Mouse (Mus musculus): ENCODE measurements around the gene Rbms2. TPM values are rescaled to one million over a fixed set of nuclear protein-coding genes. Genes with fewer than 3 reads are reported as not detected.

The Rbms2 gene
- polyA plus RNA-seq, 2 experiments = 33.8 to 113 TPM

DNA sequence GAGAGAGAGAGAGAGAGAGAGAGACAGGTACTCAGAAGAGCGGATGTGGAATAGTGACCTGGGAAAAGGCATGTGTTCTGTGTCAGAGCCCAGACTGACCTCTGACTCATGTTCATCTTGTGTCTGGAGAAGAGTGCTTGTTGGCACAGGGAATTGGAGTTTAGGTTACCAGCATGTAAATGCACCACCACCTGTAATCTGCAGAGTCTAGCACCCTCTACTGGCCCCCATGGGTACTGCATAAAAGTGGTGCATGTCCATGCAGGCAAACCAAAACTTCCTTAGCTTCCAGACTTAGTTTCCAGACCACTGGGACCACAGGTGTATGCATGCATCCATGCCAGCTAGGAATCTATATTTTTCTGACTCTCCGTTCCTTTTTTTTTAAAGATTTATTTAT lies 5.9 kb upstream of the Rbms2 start:
- ATAC-seq (ENCODE audit: low FRiP score, low read depth) (peak; percentile 48; the same call in 1 of the 2 replicates), DNase-seq (ENCODE audit: low spot score) (peak; percentile 84)
- H3K4me3 ChIP-seq (replicated peaks; ENCODE audit: low read length) = no peak overlapping the region
- H3K36me3 ChIP-seq (ENCODE audit: control insufficient read depth, insufficient read depth, low read length) = no peaks in the 10 kb centered on the region
- no peak overlapping the region for H3K9ac ChIP-seq (ENCODE audit: low read depth, low read length, severe bottlenecking)
- no peak overlapping the region for H3K27ac ChIP-seq (replicated peaks; ENCODE audit: low read depth, low read length)
- no peak for TF ChIP-seq POLR2A (IDR thresholded peaks at IDR 0.05; ENCODE audit: borderline replicate concordance, extremely low read depth, insufficient read depth, insufficient read length)
- H3K4me2 ChIP-seq (replicated peaks; ENCODE audit: low read depth, low read length, severe bottlenecking) = no peak overlapping the region
- no peaks in the 10 kb centered on the region for H3K27me3 ChIP-seq (ENCODE audit: control insufficient read depth, insufficient read depth, low read length)
- H3K9me3 ChIP-seq (ENCODE audit: control insufficient read depth, low read length) = no peaks in the 10 kb centered on the region
- no peaks in the 10 kb centered on the region for H3K4me1 ChIP-seq (ENCODE audit: control insufficient read depth, insufficient read depth, low read length)
- 53% methylated on average over 2 of the region's 2 CpGs for WGBS

DNA sequence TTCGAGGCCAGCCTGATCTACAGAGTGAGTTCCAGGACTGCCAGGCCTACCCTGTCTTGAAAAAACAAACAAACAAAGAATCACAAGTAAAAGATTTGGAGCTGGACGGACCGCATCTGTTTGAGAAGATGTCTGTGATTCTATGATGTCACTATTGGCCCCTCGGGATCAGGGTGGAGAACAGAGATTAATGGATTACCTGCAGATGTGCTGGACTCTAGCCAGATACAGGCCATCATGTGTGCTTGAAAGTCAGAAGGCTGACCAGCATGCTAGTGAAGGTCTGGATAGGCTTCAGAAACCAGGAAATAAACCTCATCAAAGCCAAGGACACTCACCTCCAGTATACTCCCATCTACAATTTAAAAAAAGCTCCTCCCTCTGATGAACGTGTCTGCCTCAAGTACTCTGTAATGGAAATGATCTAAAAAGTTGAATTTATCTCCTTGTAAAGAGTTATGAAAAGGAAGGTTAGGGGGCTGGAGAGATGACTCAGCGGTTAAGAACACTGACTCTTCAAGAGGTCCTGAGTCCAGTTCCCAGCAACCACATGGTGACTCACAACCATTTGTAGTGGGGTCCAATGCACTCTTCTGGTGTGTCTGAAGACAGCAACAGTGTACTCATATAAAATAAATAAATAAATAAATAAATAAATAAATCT lies 5.3 kb upstream of the Rbms2 start:
- DNase-seq (ENCODE audit: low spot score) (peak; percentile 42), ATAC-seq (ENCODE audit: low FRiP score, low read depth) (no peak)
- TF ChIP-seq POLR2A (IDR thresholded peaks at IDR 0.05; ENCODE audit: borderline replicate concordance, extremely low read depth, insufficient read depth, insufficient read length) = no peak
- Histone ChIP-seq H3K9me3 (ENCODE audit: control insufficient read depth, low read length) (no peaks in the 10 kb centered on the region), H3K4me1 (ENCODE audit: control insufficient read depth, insufficient read depth, low read length) (no peaks in the 10 kb centered on the region), H3K4me3 (replicated peaks; ENCODE audit: low read length) (no peak overlapping the region), H3K27me3 (ENCODE audit: control insufficient read depth, insufficient read depth, low read length) (no peaks in the 10 kb centered on the region), H3K36me3 (ENCODE audit: control insufficient read depth, insufficient read depth, low read length) (no peaks in the 10 kb centered on the region), H3K4me2 (replicated peaks; ENCODE audit: low read depth, low read length, severe bottlenecking) (no peak overlapping the region), H3K9ac (ENCODE audit: low read depth, low read length, severe bottlenecking) (no peak overlapping the region), H3K27ac (replicated peaks; ENCODE audit: low read depth, low read length) (no peak overlapping the region)
- WGBS = 66% methylated on average over 6 of the region's 6 CpGs

DNA sequence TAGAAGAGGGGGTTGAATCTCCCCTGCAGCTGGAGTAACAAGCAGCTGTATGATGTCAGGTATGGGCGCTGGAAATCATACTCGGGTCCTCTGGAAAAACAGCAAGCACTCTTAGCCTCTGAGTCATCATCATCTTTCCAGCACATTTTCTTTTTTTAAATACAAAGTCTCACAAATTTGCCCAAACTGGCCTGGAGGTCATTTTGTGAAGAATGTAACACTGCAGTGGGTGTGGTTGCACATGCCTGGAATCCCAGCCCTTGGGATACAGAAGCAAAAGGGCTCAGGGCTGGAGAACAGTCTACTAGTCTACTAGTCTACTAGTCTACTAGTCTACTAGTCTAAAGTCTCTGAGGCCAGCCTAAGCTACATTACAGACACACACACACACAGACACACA lies 4.2 kb upstream of the Rbms2 start:
- ATAC-seq (ENCODE audit: low FRiP score, low read depth) (no peak), DNase-seq (ENCODE audit: low spot score) (no peak)
- no peak overlapping the region for H3K4me3 ChIP-seq (replicated peaks; ENCODE audit: low read length)
- no peaks in the 10 kb centered on the region for H3K9me3 ChIP-seq (ENCODE audit: control insufficient read depth, low read length)
- TF ChIP-seq POLR2A (IDR thresholded peaks at IDR 0.05; ENCODE audit: borderline replicate concordance, extremely low read depth, insufficient read depth, insufficient read length) = no peak
- peaks cover 8% of the 10 kb centered on the region for H3K4me1 ChIP-seq (ENCODE audit: control insufficient read depth, insufficient read depth, low read length)
- no peaks in the 10 kb centered on the region for H3K36me3 ChIP-seq (ENCODE audit: control insufficient read depth, insufficient read depth, low read length)
- no peak overlapping the region for H3K4me2 ChIP-seq (replicated peaks; ENCODE audit: low read depth, low read length, severe bottlenecking)
- no peaks in the 10 kb centered on the region for H3K27me3 ChIP-seq (ENCODE audit: control insufficient read depth, insufficient read depth, low read length)
- no peak overlapping the region for H3K9ac ChIP-seq (ENCODE audit: low read depth, low read length, severe bottlenecking)
- H3K27ac ChIP-seq (replicated peaks; ENCODE audit: low read depth, low read length) = no peak overlapping the region
- WGBS = 88% methylated on average over 2 of the region's 2 CpGs

DNA sequence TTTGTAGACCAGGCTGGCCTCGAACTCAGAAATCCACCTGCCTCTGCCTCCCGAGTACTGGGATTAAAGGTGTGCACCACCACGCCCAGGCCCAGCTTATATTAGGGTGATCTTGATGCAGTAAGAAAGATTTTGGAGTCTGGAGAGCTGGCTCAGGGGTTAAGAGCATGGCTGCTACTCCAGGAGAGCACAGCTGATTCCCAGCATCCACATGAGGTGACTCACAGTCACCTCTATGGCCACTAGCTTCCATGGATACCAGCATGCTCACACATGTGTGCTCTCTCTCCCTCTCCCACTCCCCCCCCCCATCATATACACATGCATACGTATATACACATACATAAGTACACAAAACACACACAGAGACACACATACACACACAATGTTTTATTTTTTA lies 2.8 kb downstream of the Rbms2 start:
- TF ChIP-seq POLR2A (IDR thresholded peaks at IDR 0.05; ENCODE audit: borderline replicate concordance, extremely low read depth, insufficient read depth, insufficient read length) = no peak
- H3K4me2 ChIP-seq (replicated peaks; ENCODE audit: low read depth, low read length, severe bottlenecking) = no peak overlapping the region
- H3K4me1 ChIP-seq (ENCODE audit: control insufficient read depth, insufficient read depth, low read length) = peaks cover 23% of the 10 kb centered on the region
- no peaks in the 10 kb centered on the region for H3K27me3 ChIP-seq (ENCODE audit: control insufficient read depth, insufficient read depth, low read length)
- ATAC-seq (ENCODE audit: low FRiP score, low read depth) (no peak), DNase-seq (ENCODE audit: low spot score) (no peak)
- no peaks in the 10 kb centered on the region for H3K9me3 ChIP-seq (ENCODE audit: control insufficient read depth, low read length)
- 86% methylated on average over 4 of the region's 4 CpGs for WGBS
- no peak overlapping the region for H3K9ac ChIP-seq (ENCODE audit: low read depth, low read length, severe bottlenecking)
- no peaks in the 10 kb centered on the region for H3K36me3 ChIP-seq (ENCODE audit: control insufficient read depth, insufficient read depth, low read length)
- no peak overlapping the region for H3K27ac ChIP-seq (replicated peaks; ENCODE audit: low read depth, low read length)
- no peak overlapping the region for H3K4me3 ChIP-seq (replicated peaks; ENCODE audit: low read length)

DNA sequence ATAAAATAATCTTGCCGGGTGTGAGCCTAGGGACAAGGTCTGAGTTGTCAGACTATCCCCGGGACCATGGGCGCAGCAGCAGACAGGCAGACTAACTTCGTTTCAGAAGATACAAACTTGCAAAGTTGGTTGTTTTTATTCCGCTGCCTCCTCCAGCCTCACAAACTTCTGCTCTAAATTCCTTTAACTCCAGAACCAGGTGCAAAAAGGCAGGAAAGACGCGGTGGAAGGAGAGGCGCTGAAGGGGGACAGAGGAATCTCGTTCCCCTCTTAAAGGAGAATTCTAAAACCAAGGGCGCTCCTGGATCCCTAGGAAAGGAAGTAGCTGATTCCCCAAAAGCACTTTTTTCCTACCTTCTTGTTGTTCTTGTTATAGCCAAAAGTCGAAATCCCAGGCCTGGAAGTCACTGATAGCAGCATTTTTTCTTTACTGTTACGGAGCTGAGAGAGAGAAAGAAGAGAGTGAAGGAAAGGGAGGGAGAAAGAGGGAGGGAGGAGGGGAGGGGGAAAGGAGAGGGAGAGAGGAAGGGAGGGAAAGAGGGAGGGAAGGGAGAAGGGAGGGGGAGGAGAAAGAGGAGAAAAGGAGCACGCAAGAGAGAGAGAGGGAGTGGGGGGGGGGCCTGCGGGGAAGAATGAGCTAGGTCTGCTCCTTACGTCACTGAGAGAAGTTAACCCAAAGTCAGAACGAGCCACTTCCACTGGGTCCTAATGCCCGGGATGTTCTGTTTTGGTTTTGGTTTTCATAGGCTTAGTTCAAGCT lies 3.9 kb downstream of the Rbms2 start:
- Histone ChIP-seq H3K27me3 (ENCODE audit: control insufficient read depth, insufficient read depth, low read length) (no peaks in the 10 kb centered on the region), H3K36me3 (ENCODE audit: control insufficient read depth, insufficient read depth, low read length) (no peaks in the 10 kb centered on the region), H3K4me1 (ENCODE audit: control insufficient read depth, insufficient read depth, low read length) (peaks cover 23% of the 10 kb centered on the region), H3K27ac (replicated peaks; ENCODE audit: low read depth, low read length) (peak overlapping the region; percentile 91), H3K4me2 (replicated peaks; ENCODE audit: low read depth, low read length, severe bottlenecking) (peak overlapping the region; percentile 79), H3K9ac (ENCODE audit: low read depth, low read length, severe bottlenecking) (peak overlapping the region; percentile 69), H3K9me3 (ENCODE audit: control insufficient read depth, low read length) (no peaks in the 10 kb centered on the region), H3K4me3 (replicated peaks; ENCODE audit: low read length) (peak overlapping the region; percentile 65)
- TF ChIP-seq POLR2A (IDR thresholded peaks at IDR 0.05; ENCODE audit: borderline replicate concordance, extremely low read depth, insufficient read depth, insufficient read length) = no peak
- under 1% methylated on average over 16 of the region's 17 CpGs for WGBS
- ATAC-seq (ENCODE audit: low FRiP score, low read depth) = peak; percentile 91
- peak; percentile 96 for DNase-seq (ENCODE audit: low spot score)
